Mouse (Mus musculus) liver, embryonic 14.5 days (tissue): ENCODE measurements around the gene Ext2. TPM values are rescaled to one million over a fixed set of nuclear protein-coding genes. Genes with fewer than 3 reads are reported as not detected.

ENCODE experiments used
- ATAC-seq: fragments of 200-750 bp; cut with Nextera tagmentation; 2 replicates; pipeline ENCODE4 v1.8.0; 2017; ENCODE audit warnings: moderate number of reproducible peaks, mild to moderate bottlenecking, moderate library complexity; ENCODE audit not compliant: insufficient read depth
- DNase-seq, 3 experiments: peaks; one replicate each; pipeline ENCODE4 v3.0.0-alpha.2; 2012 to 2013; ENCODE audit warnings: low read depth in 3 of 3, low spot score in 3 of 3
- H3K27ac ChIP-seq: fragments of 300-500 bp; sonication (generic); 2 replicates; pipeline ENCODE4 v1.5.1; 2014; ENCODE audit warnings: moderate library complexity, mild to moderate bottlenecking, control low read depth, inconsistent platforms
- H3K27me3 ChIP-seq: fragments of 300-500 bp; sonication (generic); 2 replicates; pipeline ENCODE4 v1.6.1; 2014; ENCODE audit warnings: mild to moderate bottlenecking, low read length, moderate library complexity; ENCODE audit not compliant: control insufficient read depth, insufficient read depth
- H3K36me3 ChIP-seq: fragments of 300-500 bp; sonication (generic); replicated peaks from 2 replicates; pipeline ENCODE4 v1.6.1; 2014; ENCODE audit warnings: low read depth; ENCODE audit not compliant: control insufficient read depth, insufficient read depth
- H3K4me1 ChIP-seq, 2 experiments: fragments of 200-500 bp in 1 of 2; fragments of 300-500 bp in 1 of 2; sonication (generic) in 1 of 2; replicated peaks; 2 replicates each; pipeline ENCODE4 v1.6.1; 2012 to 2014; ENCODE audit warnings: antibody characterized with exemption in 1 of 2, inconsistent platforms in 1 of 2, low read length in 1 of 2; ENCODE audit not compliant: control insufficient read depth in 2 of 2, insufficient read depth in 2 of 2
- H3K4me2 ChIP-seq: fragments of 300-500 bp; sonication (generic); 2 replicates; pipeline ENCODE4 v1.6.1; 2014; ENCODE audit warnings: low read depth, mild to moderate bottlenecking, control low read depth, moderate library complexity
- H3K4me3 ChIP-seq, 2 experiments: fragments of 200-500 bp in 1 of 2; fragments of 300-500 bp in 1 of 2; sonication (generic) in 1 of 2; 2 replicates each; pipeline ENCODE4 v1.5.1; 2012 to 2014; ENCODE audit warnings: low read depth in 2 of 2, low read length in 2 of 2, mild to moderate bottlenecking in 2 of 2, control low read depth in 1 of 2, inconsistent platforms in 1 of 2, moderate library complexity in 1 of 2; ENCODE audit not compliant: insufficient read depth in 1 of 2
- H3K9ac ChIP-seq: fragments of 300-500 bp; sonication (generic); replicated peaks from 2 replicates; pipeline ENCODE4 v1.6.1; 2014; ENCODE audit warnings: mild to moderate bottlenecking, control low read depth, moderate library complexity
- H3K9me3 ChIP-seq: fragments of 300-500 bp; sonication (generic); 2 replicates; pipeline ENCODE4 v1.6.1; 2016; ENCODE audit warnings: low read length, mixed read lengths; ENCODE audit not compliant: control insufficient read depth
- CTCF ChIP-seq: IDR thresholded peaks from 2 replicates; pipeline ENCODE4 v1.5.1; 2016; ENCODE audit warnings: antibody characterized with exemption, low read depth, control low read depth
- EP300 ChIP-seq: IDR thresholded peaks from 2 replicates; pipeline ENCODE4 v1.6.1; 2016; ENCODE audit warnings: antibody characterized with exemption, low read depth
- WGBS: fragments of 180-500 bp; shearing (Covaris S2); extraction: QIAGEN DNeasy Blood & Tissue Kit; methylation state at CpG from one replicate; pipeline ENCODE4 v1.1.7; 2014; ENCODE audit not compliant: insufficient replicate concordance; 5-methylcytosine and 5-hydroxymethylcytosine counted together
- polyA plus RNA-seq, 2 experiments: library from polyadenylated mRNA; depleted of rRNA in 1 of 2; stranded (reverse) in 1 of 2; unstranded in 1 of 2; fragments of >200 nt; fragmentation: Nextera tagmentation in 1 of 2; extraction: Ambion mirVana in 1 of 2; gene quantifications; 2 replicates each; pipeline versions ENCODE4 v1.2.1 to v1.2.3; 2012 to 2014

The Ext2 gene
- polyA plus RNA-seq, 2 experiments: 10.9 to 22.1 TPM

GRCm38 (mm10) chr2:93774946-93775345 is 47.4 kb downstream of the Ext2 start:
- Histone ChIP-seq H3K27me3 (no peaks in the 10 kb centered on the region), H3K9me3 (no peaks in the 10 kb centered on the region), H3K9ac (no peak overlapping the region), H3K4me3 (no peak overlapping the region), H3K36me3 (no peaks in the 10 kb centered on the region), H3K4me2 (no peak overlapping the region), H3K4me1 (peaks cover 0 to 5% of the 10 kb centered on the region in 2 experiments; a peak in 2 of 4 replicates), H3K27ac (no peak overlapping the region)
- 65% methylated on average over 5 of the region's 5 CpGs for WGBS
- ATAC-seq (no peak), DNase-seq (no peak)
- TF ChIP-seq EP300 (no peak), CTCF (no peak)

- H3K9ac ChIP-seq: no peak overlapping the region
- H3K27me3 ChIP-seq: no peaks in the 10 kb centered on the region
- H3K9me3 ChIP-seq: no peaks in the 10 kb centered on the region
- peaks cover 0 to 5% of the 10 kb centered on the region in 2 experiments; a peak in 2 of 4 replicates for H3K4me1 ChIP-seq
- DNase-seq (no peak), ATAC-seq (no peak)
- TF ChIP-seq EP300 (no peak), CTCF (no peak)
- H3K4me2 ChIP-seq: no peak overlapping the region
- 67% methylated on average over 4 of the region's 4 CpGs for WGBS
- H3K27ac ChIP-seq: no peak overlapping the region
- H3K4me3 ChIP-seq: no peak overlapping the region
- H3K36me3 ChIP-seq: no peaks in the 10 kb centered on the region
Measured at GRCm38 (mm10) chr2:93772765-93773085, 49.6 kb downstream of the Ext2 start.

- no peak for ATAC-seq
- no peak for TF ChIP-seq EP300
- TF ChIP-seq CTCF: no peak
Measured at GRCm38 (mm10) chr2:93772054-93772764, 50.2 kb downstream of the Ext2 start.

GRCm38 (mm10) chr2:93770895-93771294 is 51.5 kb downstream of the Ext2 start:
- H3K27me3 ChIP-seq: no peaks in the 10 kb centered on the region
- no peak overlapping the region for H3K9ac ChIP-seq
- H3K4me2 ChIP-seq: no peak overlapping the region
- WGBS: 54% methylated on average over 4 of the region's 4 CpGs
- no peak overlapping the region for H3K4me3 ChIP-seq
- TF ChIP-seq EP300 (no peak), CTCF (no peak)
- H3K27ac ChIP-seq: no peak overlapping the region
- peaks cover 0 to 3% of the 10 kb centered on the region in 2 experiments; a peak in 1 of 4 replicates for H3K4me1 ChIP-seq
- ATAC-seq (no peak), DNase-seq (no peak)
- no peaks in the 10 kb centered on the region for H3K9me3 ChIP-seq
- no peaks in the 10 kb centered on the region for H3K36me3 ChIP-seq

More at GRCm38 (mm10) chr2:93772054-93772764, 50.2 kb downstream of the Ext2 start:
- WGBS: 45% methylated on average over 16 of the region's 16 CpGs
- Histone ChIP-seq H3K27me3 (no peaks in the 10 kb centered on the region), H3K27ac (no peak overlapping the region), H3K36me3 (no peaks in the 10 kb centered on the region), H3K9ac (no peak overlapping the region), H3K4me3 (no peak overlapping the region), H3K4me1 (peaks cover 0 to 3% of the 10 kb centered on the region in 2 experiments; a peak in 1 of 4 replicates), H3K4me2 (no peak overlapping the region), H3K9me3 (no peaks in the 10 kb centered on the region)
- DNase-seq: peak; percentile 6 to 59 (median 45)

- no peak overlapping the region for H3K9ac ChIP-seq
- H3K4me1 ChIP-seq: no peaks in the 10 kb centered on the region
- H3K4me2 ChIP-seq: no peak overlapping the region
- DNase-seq (no peak), ATAC-seq (no peak)
- no peak overlapping the region for H3K4me3 ChIP-seq
- TF ChIP-seq EP300 (no peak), CTCF (no peak)
- H3K27me3 ChIP-seq: no peaks in the 10 kb centered on the region
- H3K9me3 ChIP-seq: no peaks in the 10 kb centered on the region
- WGBS: 74% methylated on average over 6 of the region's 6 CpGs
- H3K36me3 ChIP-seq: no peaks in the 10 kb centered on the region
- H3K27ac ChIP-seq: no peak overlapping the region
Measured at GRCm38 (mm10) chr2:93769875-93770274, 52.5 kb downstream of the Ext2 start.
